Mouse (Mus musculus): ENCODE results near the gene Gm20850.
"Not testable (repeated sequence)": the region's sequence is repeated elsewhere in the genome, so short reads cannot be mapped to it uniquely, and the experiment has no call there.

Gm20850 gene

DNA sequence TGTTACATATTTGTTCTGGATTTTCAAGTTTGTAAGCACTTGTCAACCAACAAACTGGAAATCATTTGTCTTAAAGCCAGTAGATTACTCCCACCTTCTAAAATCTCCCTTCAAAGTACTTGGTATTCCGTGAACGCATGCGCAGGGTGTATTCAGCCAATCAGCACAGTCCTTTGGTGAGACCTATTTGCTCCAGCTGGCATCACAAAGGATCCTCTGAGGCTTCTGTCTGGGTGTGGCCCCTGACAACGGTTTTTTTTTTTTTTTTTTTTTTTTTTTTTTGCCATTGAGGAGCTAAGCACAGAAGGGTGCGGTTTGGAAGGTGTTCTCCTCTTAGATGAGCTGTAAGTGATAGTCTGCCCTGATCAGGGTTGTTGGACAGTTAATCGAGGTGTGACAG, at the start of gene Gm20850:
Gm20850 (plus strand) TSS at position 301 of the 400 bp plus-strand sequence.
- not testable (repeated sequence) for DNase-seq (ENCODE audit: extremely low read depth, low read depth, low spot score)

All from fat pad, adult 2 months (tissue).